Mouse (Mus musculus): Measurements from ENCODE around the gene Nudt14. TPM values are rescaled to one million over a fixed set of nuclear protein-coding genes. Genes with fewer than 3 reads are reported as not detected.

The Nudt14 gene
- not detected for polyA plus RNA-seq (2014; fragmentation: Illumina TruSeq; extraction: RNeasy Lipid Tissue Mini Kit (QIAGEN cat#74804); ENCODE audit: low read depth, low replicate concordance)

DNA sequence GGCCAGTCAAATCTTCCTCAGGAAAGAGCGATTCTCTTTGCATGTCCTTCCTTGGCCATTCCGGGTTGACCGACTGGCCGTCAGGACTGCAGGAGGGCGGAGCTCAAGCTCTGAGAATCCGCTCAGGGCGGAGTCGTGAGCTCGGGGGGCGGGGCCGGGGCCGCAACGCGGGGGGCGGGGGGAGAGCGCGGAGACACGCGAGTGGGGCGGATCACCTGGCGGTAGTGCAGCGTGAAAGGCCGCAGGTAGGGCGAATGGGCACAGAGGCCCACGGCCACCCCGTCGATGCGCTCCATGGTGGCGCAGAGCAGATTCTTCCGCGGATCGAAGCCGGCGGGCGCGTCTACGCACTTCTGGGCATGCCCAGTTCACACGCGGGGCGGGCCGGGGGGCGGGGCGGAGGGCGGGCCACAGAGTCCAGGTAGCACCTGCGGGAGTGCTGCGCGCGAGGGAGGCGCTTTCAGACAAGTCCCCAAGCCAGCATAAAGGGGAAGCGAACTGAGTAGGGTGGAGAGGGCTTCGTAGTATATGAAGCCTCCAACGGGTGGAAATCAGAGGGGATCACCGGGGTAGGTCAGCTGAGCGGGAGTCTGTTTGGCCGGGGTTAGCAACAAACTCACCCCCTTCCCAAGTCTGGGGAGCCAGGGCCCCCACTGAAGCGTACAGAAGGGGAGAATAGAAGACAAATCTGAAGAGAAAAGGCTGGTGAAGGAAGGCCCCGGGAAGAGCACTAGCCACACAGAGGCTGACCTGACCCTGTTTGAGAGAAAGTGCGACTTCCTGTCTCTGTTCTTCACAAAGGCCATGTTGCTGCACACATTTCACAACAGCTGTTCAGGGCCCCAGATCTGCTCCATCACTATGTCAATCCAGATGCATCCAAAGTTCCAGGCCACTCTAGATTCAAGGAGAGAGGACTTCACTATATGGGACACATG, at the start of gene Nudt14:
Gene Nudt14, minus strand, starts transcription at position 349 of the 938 bp plus-strand sequence.

DNA sequence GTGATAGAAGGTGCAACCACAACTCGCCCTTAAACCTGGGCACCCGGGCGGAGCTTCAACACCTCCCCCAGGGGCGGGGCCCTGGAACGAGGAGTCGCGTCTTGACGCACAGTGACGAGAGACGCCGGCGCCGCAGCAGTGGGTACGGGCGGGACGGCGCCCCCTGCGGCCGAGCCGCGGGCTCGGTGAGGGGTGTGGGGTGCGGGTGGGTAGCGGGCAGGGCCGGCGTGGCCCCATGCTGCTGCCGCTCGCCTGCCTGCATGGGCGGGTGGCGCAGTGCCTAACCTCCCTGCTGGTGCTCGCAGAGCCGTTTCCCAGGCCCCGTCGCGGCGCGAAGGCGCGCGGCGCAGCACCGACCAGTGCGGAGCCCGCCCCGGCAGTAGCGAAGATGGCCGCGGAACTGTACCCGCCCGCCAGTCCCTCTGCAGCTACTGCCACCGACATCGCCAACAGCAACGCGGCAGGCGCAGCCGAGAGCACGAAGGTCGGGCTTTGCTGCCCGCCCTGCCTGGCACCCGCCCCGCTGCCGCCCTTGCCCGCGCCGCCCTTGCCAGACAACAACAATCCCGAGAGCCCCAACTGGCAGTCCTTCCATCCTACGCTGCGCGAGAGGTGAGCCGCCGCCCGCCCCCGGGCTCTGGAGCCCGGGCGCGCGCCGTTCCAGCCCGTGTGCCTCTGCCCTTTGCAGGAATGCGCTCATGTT, 34.6 kb upstream of the Nudt14 start, which contains the start of gene Btbd6:
Gene Btbd6, plus strand, starts transcription at position 112 of the 703 bp plus-strand sequence.

DNA sequence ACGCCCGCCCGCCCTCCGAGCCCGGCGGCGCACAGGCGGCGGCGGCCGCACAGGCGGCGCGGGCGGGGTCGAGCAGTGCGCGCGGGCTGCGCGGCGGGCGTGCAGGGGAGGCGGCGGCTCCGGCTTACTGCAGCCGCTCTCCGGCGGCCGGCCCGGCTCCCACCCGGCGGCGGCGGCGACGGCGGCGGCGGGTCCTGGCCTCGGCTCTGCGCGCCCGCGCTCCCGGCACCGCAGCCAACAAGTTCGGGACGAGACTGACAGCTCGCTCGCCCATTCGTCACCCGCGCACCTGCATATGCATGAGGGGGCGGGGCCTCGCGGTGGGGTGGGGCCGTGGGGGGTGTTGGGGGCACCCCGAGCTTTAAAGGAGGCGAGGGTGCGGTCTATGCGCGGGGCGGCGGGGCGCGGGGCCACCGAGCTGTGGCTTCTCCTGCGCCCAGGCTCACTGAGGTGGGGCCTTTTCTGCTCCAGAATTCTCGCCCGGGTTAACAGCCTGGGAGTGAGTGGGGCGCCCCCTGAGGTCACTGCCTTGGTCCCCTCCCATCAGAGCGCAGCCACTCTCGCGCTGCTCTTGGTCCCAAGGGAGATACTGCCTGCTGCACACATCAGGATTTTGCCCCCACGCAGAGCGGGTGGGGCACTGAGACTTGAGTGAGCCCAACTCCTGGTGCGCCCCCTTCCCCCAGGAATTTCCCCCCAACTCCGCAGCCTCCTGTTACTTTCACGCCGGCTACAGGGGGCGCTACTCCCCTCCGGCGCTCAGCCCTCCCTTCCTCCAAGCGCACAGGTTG, 12.2 kb downstream of the Nudt14 start, which contains the start of gene Jag2:
Gene Jag2, minus strand, starts transcription at position 215 of the 791 bp plus-strand sequence.

Other genes with a start within 250 kb of the Nudt14 start
- 23.2 TPM for gene Cep170b, start 221.7 kb downstream of the Nudt14 start, polyA plus RNA-seq (2014; fragmentation: Illumina TruSeq; extraction: RNeasy Lipid Tissue Mini Kit (QIAGEN cat#74804); ENCODE audit: low read depth, low replicate concordance)
- 0.60 TPM for gene Pld4, start 181.5 kb downstream of the Nudt14 start, polyA plus RNA-seq (2014; fragmentation: Illumina TruSeq; extraction: RNeasy Lipid Tissue Mini Kit (QIAGEN cat#74804); ENCODE audit: low read depth, low replicate concordance)
- 13.3 TPM for gene Ahnak2, start 139.5 kb downstream of the Nudt14 start, polyA plus RNA-seq (2014; fragmentation: Illumina TruSeq; extraction: RNeasy Lipid Tissue Mini Kit (QIAGEN cat#74804); ENCODE audit: low read depth, low replicate concordance)
- 0.28 TPM for gene Clba1, start 133.2 kb downstream of the Nudt14 start, polyA plus RNA-seq (2014; fragmentation: Illumina TruSeq; extraction: RNeasy Lipid Tissue Mini Kit (QIAGEN cat#74804); ENCODE audit: low read depth, low replicate concordance)
- 8.8 TPM for gene Cdca4, start 112.7 kb downstream of the Nudt14 start, polyA plus RNA-seq (2014; fragmentation: Illumina TruSeq; extraction: RNeasy Lipid Tissue Mini Kit (QIAGEN cat#74804); ENCODE audit: low read depth, low replicate concordance)
- 0.66 TPM for gene Gpr132, start 73.9 kb downstream of the Nudt14 start, polyA plus RNA-seq (2014; fragmentation: Illumina TruSeq; extraction: RNeasy Lipid Tissue Mini Kit (QIAGEN cat#74804); ENCODE audit: low read depth, low replicate concordance)
- 0.09 TPM for gene Jag2, start 12.3 kb downstream of the Nudt14 start, polyA plus RNA-seq (2014; fragmentation: Illumina TruSeq; extraction: RNeasy Lipid Tissue Mini Kit (QIAGEN cat#74804); ENCODE audit: low read depth, low replicate concordance)
- gene Btbd6, start 34.4 kb upstream of the Nudt14 start, polyA plus RNA-seq (2014; fragmentation: Illumina TruSeq; extraction: RNeasy Lipid Tissue Mini Kit (QIAGEN cat#74804); ENCODE audit: low read depth, low replicate concordance) = 1.6 TPM
- gene Brf1, start 58.6 kb upstream of the Nudt14 start, polyA plus RNA-seq (2014; fragmentation: Illumina TruSeq; extraction: RNeasy Lipid Tissue Mini Kit (QIAGEN cat#74804); ENCODE audit: low read depth, low replicate concordance) = 20.3 TPM
- gene Pacs2, start 72.4 kb upstream of the Nudt14 start, polyA plus RNA-seq (2014; fragmentation: Illumina TruSeq; extraction: RNeasy Lipid Tissue Mini Kit (QIAGEN cat#74804); ENCODE audit: low read depth, low replicate concordance) = 6.5 TPM
- gene Tex22, start 132.4 kb upstream of the Nudt14 start, polyA plus RNA-seq (2014; fragmentation: Illumina TruSeq; extraction: RNeasy Lipid Tissue Mini Kit (QIAGEN cat#74804); ENCODE audit: low read depth, low replicate concordance) = not detected
- gene Mta1, start 156.2 kb upstream of the Nudt14 start, polyA plus RNA-seq (2014; fragmentation: Illumina TruSeq; extraction: RNeasy Lipid Tissue Mini Kit (QIAGEN cat#74804); ENCODE audit: low read depth, low replicate concordance) = 7.2 TPM
- gene Crip2, start 198.1 kb upstream of the Nudt14 start, polyA plus RNA-seq (2014; fragmentation: Illumina TruSeq; extraction: RNeasy Lipid Tissue Mini Kit (QIAGEN cat#74804); ENCODE audit: low read depth, low replicate concordance) = not detected
- 12.1 TPM for gene Crip1, start 204.2 kb upstream of the Nudt14 start, polyA plus RNA-seq (2014; fragmentation: Illumina TruSeq; extraction: RNeasy Lipid Tissue Mini Kit (QIAGEN cat#74804); ENCODE audit: low read depth, low replicate concordance)
- gene Tedc1, start 214.3 kb upstream of the Nudt14 start, polyA plus RNA-seq (2014; fragmentation: Illumina TruSeq; extraction: RNeasy Lipid Tissue Mini Kit (QIAGEN cat#74804); ENCODE audit: low read depth, low replicate concordance) = 0.38 TPM
- gene Tmem121, start 243.8 kb upstream of the Nudt14 start, polyA plus RNA-seq (2014; fragmentation: Illumina TruSeq; extraction: RNeasy Lipid Tissue Mini Kit (QIAGEN cat#74804); ENCODE audit: low read depth, low replicate concordance) = not detected

Data from sigmoid colon, adult 10 weeks (tissue).